Mouse (Mus musculus) hematopoietic stem cell, adult 5-6 weeks (primary cell): ENCODE data around the gene Slco3a1. TPM values are rescaled to one million over a fixed set of nuclear protein-coding genes. Genes with fewer than 3 reads are reported as not detected.

Source experiments
- ATAC-seq, 2 experiments: fragments of 125-278 bp in 1 of 2; replicated peaks in 1 of 2; 2 replicates each; pipeline ENCODE4 v1.8.0; 2016 to 2017; ENCODE audit warnings: inconsistent platforms in 2 of 2, mild to moderate bottlenecking in 2 of 2, moderate number of reproducible peaks in 2 of 2, low read depth in 1 of 2, moderate TSS enrichment in 1 of 2; ENCODE audit not compliant: low FRiP score in 2 of 2, poor library complexity in 2 of 2, severe bottlenecking in 2 of 2, insufficient read depth in 1 of 2, low TSS enrichment in 1 of 2
- total RNA-seq: library from RNA; stranded (forward); fragments of 172-1452, 232-1000 nt; gene quantifications from 2 replicates; pipeline ENCODE4 v1.2.3, GENCODE M21; 2017

The Slco3a1 gene
- total RNA-seq, 1 experiment from 2014 or later, result 40.3 TPM

DNA sequence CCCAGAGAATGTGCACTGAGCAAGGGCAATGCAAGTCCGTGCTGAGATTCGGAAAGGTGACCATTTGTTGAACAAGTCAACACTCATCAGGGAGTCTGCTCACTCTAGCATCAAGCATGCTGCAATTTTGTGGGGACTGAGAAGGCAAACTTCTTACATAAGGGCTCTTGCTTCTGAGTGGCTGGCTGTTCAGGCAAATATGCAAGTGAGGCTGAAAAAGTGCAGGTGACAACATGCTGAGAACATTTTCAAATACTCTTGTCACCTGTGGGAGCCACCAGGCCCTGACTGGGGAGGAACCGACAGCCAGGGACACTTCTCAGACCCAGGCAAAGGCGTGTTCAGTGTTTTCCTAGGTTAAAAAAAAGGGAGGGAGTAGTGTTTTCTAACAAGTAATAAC is 18.4 kb downstream of the Slco3a1 start:
- no peak for ATAC-seq

DNA sequence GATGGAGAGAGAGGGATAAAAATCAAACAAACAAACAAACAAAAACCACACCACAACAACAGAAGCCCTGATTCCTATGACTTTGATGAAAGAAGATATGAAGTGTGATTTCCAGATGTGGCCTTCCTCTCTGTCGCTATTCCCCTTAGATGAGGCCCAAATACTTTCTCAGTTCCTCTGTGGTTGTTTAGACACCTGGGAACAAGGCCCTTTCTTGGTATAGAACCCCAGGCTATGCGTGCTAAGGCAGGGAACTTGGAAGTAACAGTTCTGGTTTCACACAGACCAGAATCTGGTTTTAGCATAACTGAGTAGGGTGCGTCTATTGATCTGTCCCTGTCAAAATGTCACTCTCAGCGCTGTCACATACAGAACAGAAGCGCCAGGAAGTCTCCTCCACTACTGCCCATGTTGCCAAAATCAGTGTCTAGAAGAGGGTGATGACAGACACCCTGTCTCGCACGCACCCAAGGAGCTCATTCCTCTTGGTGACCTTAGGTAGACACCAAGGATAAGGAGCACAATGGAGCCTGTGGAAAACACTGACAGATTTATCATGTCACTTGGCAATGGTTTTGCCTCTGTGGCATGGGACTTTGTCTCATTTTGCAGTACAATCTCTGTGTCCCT is 23.0 kb downstream of the Slco3a1 start:
- ATAC-seq, result no peak

DNA sequence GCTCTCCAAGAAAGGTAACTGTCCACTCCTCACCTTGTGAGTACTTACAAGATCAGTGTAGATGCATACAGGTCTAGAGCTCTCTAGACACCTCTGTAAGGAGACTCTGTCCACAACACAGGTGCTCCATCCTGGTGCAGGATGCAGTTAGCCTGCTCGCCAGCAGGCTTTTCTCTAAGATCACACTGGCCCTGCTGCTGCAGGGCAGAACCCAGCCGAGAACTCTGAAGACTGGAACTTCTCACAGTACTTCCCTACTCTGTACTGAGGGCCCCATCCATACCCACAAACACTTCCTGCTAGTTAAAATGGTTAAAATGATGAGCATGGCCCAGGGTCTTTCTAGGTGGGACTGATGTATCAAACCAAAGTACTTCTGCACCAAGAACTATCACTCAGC is 24.7 kb downstream of the Slco3a1 start:
- peak; percentile 61 to 63; a peak in 3 of 4 replicates for ATAC-seq

DNA sequence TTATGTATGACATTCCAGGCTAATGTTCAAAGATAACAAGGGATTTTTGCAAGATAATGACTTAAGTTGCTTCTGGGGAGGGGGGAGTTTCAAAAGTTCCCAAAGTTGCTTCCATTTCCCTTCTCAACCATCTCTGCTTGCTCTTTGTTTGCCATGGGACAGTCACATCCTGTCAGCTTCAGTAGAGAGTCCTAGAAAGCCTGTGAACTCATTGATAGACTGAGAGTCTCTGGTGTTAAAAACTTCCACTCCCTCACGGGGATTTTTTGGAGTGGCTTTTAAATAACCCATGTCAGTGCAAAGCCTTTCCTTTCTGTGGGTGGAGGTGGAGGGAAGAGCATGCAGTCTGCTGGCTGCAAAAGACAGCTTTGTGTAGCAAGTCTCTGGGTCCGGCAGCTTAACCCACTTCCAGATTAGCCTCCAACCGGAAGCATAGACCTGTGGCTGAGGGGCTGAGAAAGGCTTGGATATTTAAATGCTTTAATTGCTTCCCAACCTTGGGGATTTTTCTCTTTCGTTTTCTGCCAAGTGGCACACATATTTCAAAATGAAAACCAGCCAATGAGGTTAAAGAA is 25.3 kb downstream of the Slco3a1 start:
- ATAC-seq, result peak; percentile 27 to 54; a peak in 3 of 4 replicates

DNA sequence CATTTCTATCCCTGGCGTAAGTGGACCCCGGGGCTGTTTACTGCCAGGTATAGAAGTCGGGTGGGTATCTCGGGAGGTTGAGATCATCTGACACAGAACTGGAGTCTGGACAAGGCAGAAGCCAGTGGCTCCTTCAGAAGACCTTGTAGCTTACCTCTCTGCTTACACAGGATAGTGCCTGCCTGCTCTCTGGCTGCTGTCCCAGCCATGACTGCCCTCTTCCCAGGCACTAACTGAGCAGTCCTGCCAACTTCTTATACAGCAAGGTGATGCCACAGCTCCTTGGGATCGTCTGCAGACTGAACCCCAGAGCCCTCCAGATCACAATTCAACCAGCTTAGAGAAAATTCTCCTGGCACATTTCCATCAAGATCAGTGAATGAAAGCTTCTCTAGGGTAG is 26.4 kb downstream of the Slco3a1 start:
- ATAC-seq, result no peak

DNA sequence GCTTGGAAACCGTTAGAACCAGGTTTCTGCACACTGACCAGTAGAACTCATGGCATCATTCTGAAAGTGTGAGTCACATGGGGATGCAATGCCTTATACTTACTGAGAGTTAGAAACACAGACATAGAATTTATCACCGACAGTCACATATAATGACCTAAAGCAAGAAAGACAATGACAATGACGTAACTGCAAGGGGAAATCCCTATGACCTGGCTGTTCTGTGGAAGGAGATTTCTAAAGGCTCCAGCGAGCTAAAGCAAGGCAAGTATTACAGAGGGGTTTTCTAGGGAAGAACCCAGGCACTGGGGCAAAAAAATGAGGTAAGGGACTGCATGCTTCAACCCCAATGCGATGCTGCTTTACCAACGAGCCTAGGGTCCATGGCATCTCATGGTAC is 26.9 kb downstream of the Slco3a1 start:
- ATAC-seq, result no peak

DNA sequence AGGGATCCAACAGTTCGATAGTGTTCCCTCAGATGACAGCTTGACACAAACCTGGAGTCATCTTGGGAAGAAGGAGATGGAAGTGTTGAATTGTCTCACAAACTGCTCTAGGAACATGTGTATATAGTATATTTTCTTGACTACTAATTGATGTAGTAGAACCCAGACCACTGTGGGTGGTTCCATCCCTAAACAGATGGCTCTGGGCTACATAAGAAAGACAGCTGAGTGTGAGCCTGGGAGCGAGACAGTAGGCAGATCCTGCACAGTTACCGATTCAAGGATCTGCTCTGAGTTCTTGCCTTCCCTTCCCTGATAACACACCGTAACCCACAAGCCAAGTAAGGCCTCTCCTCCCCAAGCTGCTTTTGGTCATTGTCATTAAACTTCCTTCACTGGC is 28.6 kb downstream of the Slco3a1 start:
- no peak for ATAC-seq

DNA sequence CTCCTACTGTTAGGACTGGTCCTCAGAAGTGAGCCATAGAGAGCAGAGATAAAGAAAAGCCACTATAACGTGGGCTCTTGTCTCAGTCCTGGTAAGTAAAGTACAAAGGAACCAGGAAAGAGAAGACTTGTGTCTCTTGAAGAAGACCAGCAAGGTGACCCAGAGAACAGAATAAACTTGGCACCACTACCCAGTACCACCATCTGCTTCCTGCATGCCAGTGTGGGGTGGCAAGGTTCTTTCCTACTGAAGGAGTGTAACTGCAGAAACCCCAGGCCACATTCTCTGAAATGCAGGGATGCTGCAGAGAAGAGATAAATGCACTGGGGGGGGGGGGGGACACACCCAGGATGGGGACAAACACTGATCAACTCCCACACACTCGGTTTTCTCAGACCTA is 29.0 kb downstream of the Slco3a1 start:
- no peak for ATAC-seq

DNA sequence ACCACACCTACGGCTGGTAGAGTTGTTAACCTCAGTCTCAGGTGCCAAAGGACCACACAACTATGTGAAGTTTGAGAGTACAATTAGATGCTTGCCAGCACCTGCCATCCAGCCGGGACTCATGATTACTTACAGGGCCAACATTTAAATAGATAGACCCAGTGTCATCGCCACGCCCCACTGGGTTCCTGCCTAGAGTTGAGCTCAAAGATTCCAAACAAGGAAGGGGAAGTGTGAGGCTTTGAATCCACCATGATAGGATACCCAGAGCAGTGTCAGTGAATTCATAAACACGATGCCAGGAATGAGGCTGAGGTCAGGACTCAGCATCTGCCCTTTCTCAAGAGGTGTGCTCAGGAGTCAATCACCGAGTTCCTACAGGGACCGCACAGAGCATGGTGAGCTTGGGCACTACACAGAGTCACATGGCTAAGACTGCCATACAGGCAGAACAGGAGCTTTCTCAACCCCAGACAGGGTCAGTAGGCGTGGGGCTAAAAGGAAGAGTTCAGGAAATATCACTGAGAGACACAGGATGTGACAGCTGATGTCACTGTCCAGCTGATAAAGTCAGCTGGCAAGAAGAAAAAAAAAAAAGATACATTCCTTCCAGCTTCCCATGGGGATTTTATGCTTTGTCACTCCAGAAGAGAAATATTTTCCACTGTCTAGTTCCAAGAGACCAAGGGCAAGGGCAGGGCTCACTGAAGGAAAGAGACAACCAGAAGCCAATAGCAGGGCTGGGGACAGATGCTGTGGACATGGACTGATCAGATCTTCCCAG is 30.2 kb downstream of the Slco3a1 start:
- no peak for ATAC-seq

DNA sequence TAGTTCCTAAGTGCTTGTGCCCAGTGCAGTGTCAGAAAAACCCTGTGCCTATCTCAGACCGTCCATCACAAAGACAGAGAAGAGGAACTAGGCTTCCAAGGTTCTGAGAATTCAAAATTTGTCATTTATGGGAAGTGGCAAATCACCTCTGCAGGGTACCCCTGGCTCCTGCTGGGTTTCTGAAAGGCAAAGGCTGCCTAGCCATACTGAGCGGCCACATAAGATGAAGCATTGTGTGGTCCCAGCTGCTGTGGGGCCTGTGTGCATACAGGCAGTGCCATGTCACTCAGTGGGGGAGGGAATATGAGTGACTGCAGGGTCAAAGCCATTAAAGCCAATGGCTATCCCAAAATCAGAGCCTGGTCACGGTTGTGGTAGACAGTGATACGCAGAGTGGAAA is 31.5 kb downstream of the Slco3a1 start:
- ATAC-seq, result 0 out of 4 replicates have a peak, but pooled peaks have one; percentile 9 to 22

DNA sequence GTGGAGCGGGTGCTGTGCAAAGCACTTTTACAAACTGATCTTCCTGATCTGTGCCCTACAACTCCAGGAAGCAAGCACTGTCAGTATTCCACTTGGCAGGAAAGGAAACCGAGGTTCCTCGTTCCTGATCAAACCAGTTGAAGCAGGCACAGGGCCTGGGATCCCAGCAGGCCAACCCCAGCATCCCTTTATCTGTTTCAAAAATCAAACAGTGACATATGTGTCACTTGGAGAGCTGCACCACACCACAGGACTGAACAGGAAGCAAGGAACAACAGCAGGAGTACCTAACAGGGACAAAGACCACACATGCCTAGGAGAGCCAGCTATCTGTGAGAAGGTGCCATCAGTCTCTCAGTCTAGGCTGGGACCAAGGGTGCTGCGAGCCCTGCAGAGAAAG is 32.3 kb downstream of the Slco3a1 start:
- 0 out of 4 replicates have a peak, but pooled peaks of 1 of the 2 experiments have one; percentile 6 for ATAC-seq

DNA sequence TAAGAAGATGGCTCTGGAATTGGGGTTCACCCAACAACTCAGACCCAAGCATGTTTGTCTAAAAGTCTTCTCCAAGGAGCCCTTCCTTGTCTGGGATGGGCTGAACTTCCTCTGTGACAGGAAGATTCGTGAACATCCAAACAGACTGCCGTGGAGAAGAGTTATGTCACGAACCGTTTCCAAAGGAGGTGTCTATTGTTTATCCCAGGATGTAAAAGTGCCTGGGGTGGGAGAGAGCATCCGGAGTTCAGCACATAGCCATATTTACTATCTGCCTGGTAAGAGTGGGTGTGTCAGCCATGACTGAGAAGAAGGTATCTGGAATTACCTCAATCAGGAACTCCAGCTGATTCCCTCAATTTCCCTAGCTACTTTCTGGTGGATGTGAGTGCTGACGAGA is 35.2 kb downstream of the Slco3a1 start:
- no peak for ATAC-seq

DNA sequence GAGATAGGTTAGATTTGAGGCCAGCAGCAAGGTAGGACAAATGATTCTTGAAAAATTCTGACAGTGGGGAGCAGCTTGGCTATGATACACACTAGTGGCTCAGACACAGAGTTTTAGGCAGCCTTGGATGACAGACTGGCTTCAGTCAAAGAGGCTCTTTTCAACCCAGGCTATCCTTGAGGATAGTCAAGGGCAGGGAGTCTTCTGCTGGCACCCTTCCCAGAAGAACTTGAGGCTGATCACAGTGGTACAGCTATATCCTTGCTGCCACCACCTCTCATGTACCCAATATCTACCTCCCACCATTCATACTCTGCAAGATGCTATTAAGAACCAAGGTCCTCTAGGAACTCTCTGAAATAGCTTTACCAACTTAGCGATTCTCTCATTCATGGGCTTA is 35.8 kb downstream of the Slco3a1 start:
- ATAC-seq, result no peak

DNA sequence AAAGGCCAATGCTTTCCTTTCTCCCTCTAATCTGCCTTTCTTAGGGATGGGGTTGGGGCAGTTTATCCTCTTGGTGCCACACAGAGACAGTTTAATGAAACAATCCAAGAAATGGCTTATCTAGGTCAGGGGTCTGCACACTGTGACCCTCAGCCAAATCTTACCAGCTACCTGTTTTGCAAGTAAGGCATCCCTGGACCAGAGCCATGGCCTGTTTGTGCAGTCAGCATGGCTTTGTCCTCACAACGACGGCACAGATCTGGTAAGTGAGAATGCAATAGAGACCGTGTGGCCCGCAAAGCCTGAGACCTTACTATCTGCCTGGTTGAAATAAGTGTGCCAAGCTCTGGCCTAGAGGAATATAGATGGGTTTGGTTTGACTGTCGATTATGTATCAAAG is 36.3 kb downstream of the Slco3a1 start:
- no peak for ATAC-seq

DNA sequence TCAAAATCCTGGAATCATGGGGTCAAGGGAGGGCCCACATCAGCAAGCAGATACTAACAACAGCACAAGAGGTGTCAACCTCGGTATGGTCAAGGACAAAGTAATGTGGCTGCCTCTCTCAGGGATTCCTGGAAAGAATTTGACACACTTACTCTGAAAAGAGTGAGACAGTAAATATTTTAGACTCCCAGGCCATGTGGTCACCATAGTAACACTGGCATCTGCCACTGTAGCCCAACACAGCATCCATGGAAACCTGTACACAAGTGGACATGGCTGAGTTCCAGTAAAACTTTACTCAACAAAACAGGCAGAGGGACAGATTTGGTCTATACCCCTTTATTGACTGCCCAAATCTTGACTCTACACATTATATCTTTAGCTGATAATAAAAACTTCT is 43.9 kb downstream of the Slco3a1 start:
- ATAC-seq, result no peak

DNA sequence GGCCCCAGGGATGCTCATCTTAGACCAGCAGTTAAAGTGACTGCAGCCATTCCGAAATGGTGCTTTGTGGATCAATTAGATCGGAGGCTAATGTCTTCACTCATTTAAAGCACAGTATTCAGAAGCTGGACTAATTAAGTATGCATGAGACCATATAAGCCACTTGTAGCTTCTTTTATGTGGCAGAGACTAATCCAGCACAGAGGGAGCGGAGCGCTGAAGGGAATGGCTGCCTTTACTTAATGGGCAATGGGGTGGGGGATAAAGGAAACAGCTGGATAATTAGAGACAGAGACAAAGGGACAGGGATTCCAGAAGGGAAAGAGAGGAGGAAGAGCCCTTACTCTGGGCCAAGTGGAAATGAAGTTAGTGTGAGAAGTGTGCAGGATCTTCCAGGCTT is 46.4 kb downstream of the Slco3a1 start:
- ATAC-seq, result no peak

DNA sequence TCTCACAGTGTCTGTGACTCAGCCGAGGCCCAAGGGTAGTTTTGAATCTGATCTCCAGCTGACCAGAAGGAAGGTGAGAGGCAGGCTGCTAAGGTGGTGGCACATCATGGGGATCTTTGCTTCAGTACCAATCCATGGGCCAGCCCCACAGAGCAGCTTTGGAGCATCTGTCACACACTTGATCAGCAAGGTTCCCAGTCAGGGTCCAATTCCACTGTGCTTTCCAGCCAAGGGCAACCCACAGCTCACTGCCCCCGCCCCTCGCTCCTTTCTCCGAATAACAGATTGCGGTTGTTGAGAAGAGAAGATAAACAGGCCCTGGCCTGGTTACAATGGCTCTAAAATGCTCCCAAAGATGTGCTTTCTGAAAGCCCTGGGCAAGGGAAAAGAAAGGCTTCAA is 47.7 kb downstream of the Slco3a1 start:
- no peak for ATAC-seq

DNA sequence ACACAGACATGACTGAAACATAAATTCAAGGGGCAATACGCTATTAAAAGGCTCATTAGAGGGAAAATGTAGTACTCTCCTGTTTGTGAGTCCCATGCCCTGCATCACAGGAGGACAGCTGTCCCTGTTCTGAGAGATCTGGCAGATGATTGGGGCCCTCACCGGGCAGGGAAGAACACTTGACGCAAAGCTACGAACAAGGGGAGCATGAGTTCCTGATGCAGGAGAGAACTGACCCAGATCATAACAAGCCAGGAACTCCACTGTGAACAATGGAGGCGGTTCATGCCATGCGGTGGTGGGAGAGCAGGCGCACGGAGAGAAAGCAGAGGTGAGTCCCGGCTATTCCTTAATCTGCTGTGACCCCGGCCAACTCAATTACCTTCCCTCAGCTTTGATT is 48.9 kb downstream of the Slco3a1 start:
- no peak for ATAC-seq

DNA sequence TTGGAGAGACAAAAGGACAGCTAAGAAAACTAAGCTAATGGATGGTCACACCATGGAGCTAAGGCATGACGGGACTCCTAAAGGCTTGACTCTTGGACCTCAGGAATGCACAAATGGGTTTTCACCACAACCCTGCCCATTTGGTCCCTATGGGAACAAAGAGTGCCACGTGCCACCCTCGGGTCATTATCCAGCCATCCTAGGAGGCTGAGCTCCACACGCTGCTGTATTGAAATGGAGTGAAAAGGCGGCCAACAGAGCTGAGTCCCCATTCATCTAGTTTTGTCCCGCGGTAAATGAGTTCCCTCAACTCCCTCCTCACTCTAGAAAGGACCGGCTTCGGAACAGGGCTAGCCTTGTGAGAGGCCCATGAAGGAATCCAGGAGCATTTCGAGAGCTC is 53.4 kb downstream of the Slco3a1 start:
- no peak for ATAC-seq
